Mouse (Mus musculus) ovary, postnatal 14 days (tissue): Measurements from ENCODE around the gene Atg5.
"Not testable (repeated sequence)": the region's sequence is repeated elsewhere in the genome, so short reads cannot be mapped to it uniquely, and the experiment has no call there.

ENCODE experiments used
- DNase-seq: peaks from one replicate; pipeline ENCODE4 v3.0.0; 2022; ENCODE audit warnings: low spot score

Atg5 gene

GRCm38 (mm10) chr10:44315276-44315675 lies 47.1 kb downstream of the Atg5 start:
- no peak for DNase-seq

GRCm38 (mm10) chr10:44316280-44317270 lies 48.4 kb downstream of the Atg5 start:
- DNase-seq: no peak

- no peak for DNase-seq
Measured at GRCm38 (mm10) chr10:44322166-44322565, 54.0 kb downstream of the Atg5 start.

GRCm38 (mm10) chr10:44323070-44323775 lies 55.1 kb downstream of the Atg5 start:
- no peak for DNase-seq

GRCm38 (mm10) chr10:44323836-44324235 lies 55.7 kb downstream of the Atg5 start:
- DNase-seq: no peak

- no peak for DNase-seq
Measured at GRCm38 (mm10) chr10:44325551-44326500, 57.7 kb downstream of the Atg5 start.

GRCm38 (mm10) chr10:44327057-44327456 lies 58.9 kb downstream of the Atg5 start:
- no peak for DNase-seq

- DNase-seq: no peak
Measured at GRCm38 (mm10) chr10:44328347-44328746, 60.2 kb downstream of the Atg5 start.

GRCm38 (mm10) chr10:44330717-44331116 lies 62.6 kb downstream of the Atg5 start:
- DNase-seq: no peak

GRCm38 (mm10) chr10:44331469-44331868 lies 63.3 kb downstream of the Atg5 start:
- no peak for DNase-seq

GRCm38 (mm10) chr10:44332656-44333055 lies 64.5 kb downstream of the Atg5 start:
- DNase-seq: not testable (repeated sequence)

- not testable (repeated sequence) for DNase-seq
Measured at GRCm38 (mm10) chr10:44336641-44337382, 68.7 kb downstream of the Atg5 start.

GRCm38 (mm10) chr10:44338571-44338970 lies 70.4 kb downstream of the Atg5 start:
- DNase-seq: no peak

- no peak for DNase-seq
Measured at GRCm38 (mm10) chr10:44339326-44339725, 71.2 kb downstream of the Atg5 start.

- no peak for DNase-seq
Measured at GRCm38 (mm10) chr10:44340928-44341327, 72.8 kb downstream of the Atg5 start.

- DNase-seq: no peak
Measured at GRCm38 (mm10) chr10:44341826-44342521, 73.8 kb downstream of the Atg5 start.

GRCm38 (mm10) chr10:44343351-44343750 lies 75.2 kb downstream of the Atg5 start:
- DNase-seq: no peak

- no peak for DNase-seq
Measured at GRCm38 (mm10) chr10:44347549-44348172, 79.5 kb downstream of the Atg5 start.

- no peak for DNase-seq
Measured at GRCm38 (mm10) chr10:44348474-44349415, 80.6 kb downstream of the Atg5 start.
